In genomic region chr3:146318987-146319386, GRCm38 (mm10) we compare ENCODE assay signal across 11 mouse cellular contexts.
DNase-seq lines count a peak whose midpoint lies in the region; ATAC-seq and TF ChIP-seq lines count a peak whose summit lies in the region.
"Had no signal": no experiment of that assay in that cellular context is flagged by ENCODE, and none has a peak within 500 bp of the region (broad histone marks: within the 10 kb centered on the region; RNA-seq: fewer than 3 reads in every experiment).

No protein-coding gene starts in this region.

- WGBS in hindbrain, embryonic 10.5 days, result 43% methylated on average over 13 of the region's 13 CpGs
- WGBS in midbrain, embryonic 13.5 days, result 9% methylated on average over 13 of the region's 13 CpGs
- WGBS in lung, adult 2 months, result 58% methylated on average over 13 of the region's 13 CpGs

- peak; percentile 88 for ATAC-seq in midbrain, embryonic 13.5 days
- ATAC-seq in erythroid progenitor cell, adult 5-6 weeks (replicated peaks; ENCODE audit: low FRiP score, poor library complexity, severe bottlenecking), result no peak
- ATAC-seq: liver, postnatal 0 days had no signal

- H3K27me3 ChIP-seq in hindbrain, embryonic 10.5 days (ENCODE audit: insufficient read depth, poor library complexity, severe bottlenecking), result peaks cover 11% of the 10 kb centered on the region; the same call in 1 of the 2 replicates
- no peaks in the 10 kb centered on the region for H3K27me3 ChIP-seq in midbrain, embryonic 13.5 days

- H3K9me3 ChIP-seq in hindbrain, embryonic 10.5 days, result no peaks in the 10 kb centered on the region
- no peaks in the 10 kb centered on the region for H3K9me3 ChIP-seq in midbrain, embryonic 13.5 days

- TF ChIP-seq CTCF in lung, adult 2 months (IDR thresholded peaks at IDR 0.05; ENCODE audit: insufficient read depth, low read length), result no peak

- DNase-seq in heart, adult 11 months, result peak; percentile 79
- DNase-seq in heart, postnatal 36 days, result no peak
- DNase-seq in brain, adult 2 months (ENCODE audit: low read depth, low spot score), result peak; percentile 69
- DNase-seq in hindbrain, embryonic 10.5 days (ENCODE audit: low spot score), result no peak
- DNase-seq in spleen, postnatal 10 days (ENCODE audit: low spot score in 2 of 2), result no peak
- no peak for DNase-seq in lung, adult 2 months
- DNase-seq: heart, postnatal 4 days; kidney, postnatal 36 days; liver, postnatal 0 days had no signal

- peak overlapping the region; percentile 36 for H3K4me2 ChIP-seq in midbrain, embryonic 13.5 days (replicated peaks)

- H3K4me3 ChIP-seq in hindbrain, embryonic 10.5 days, result no peak overlapping the region
- H3K4me3 ChIP-seq in midbrain, embryonic 13.5 days (replicated peaks), result no peak overlapping the region
- no peak overlapping the region for H3K4me3 ChIP-seq in lung, adult 2 months (replicated peaks; ENCODE audit: extremely low read depth, low read depth, low read length)

- peaks cover 24% of the 10 kb centered on the region for H3K4me1 ChIP-seq in hindbrain, embryonic 10.5 days (replicated peaks)
- H3K4me1 ChIP-seq in midbrain, embryonic 13.5 days (replicated peaks), result peaks cover 20% of the 10 kb centered on the region
- no peaks in the 10 kb centered on the region for H3K4me1 ChIP-seq in lung, adult 2 months (ENCODE audit: control insufficient read depth, insufficient read depth, low read length)

- peak overlapping the region; percentile 66 for H3K27ac ChIP-seq in hindbrain, embryonic 10.5 days
- peak overlapping the region; percentile 76 for H3K27ac ChIP-seq in midbrain, embryonic 13.5 days

- H3K9ac ChIP-seq in midbrain, embryonic 13.5 days (replicated peaks), result peak overlapping the region; percentile 30; the same call in 1 of the 2 replicates
- H3K9ac ChIP-seq: liver, postnatal 0 days had no signal

- no peak for TF ChIP-seq POLR2A in lung, adult 2 months (IDR thresholded peaks at IDR 0.05; ENCODE audit: borderline replicate concordance, extremely low read depth, low read depth, low read length)

- no peaks in the 10 kb centered on the region for H3K36me3 ChIP-seq in hindbrain, embryonic 10.5 days
- no peaks in the 10 kb centered on the region for H3K36me3 ChIP-seq in midbrain, embryonic 13.5 days

- intact Hi-C loops in heart, postnatal 36 days (cut with DNase I), result no loop called here

Comparison
In these comparisons a context has a peak if more than half of its experiments do, and no peak if none do; other contexts are left out.
1. DNase-seq: peak in heart, adult 11 months (single experiment) and brain, adult 2 months (single experiment); none in heart, postnatal 36 days (0 of 2), hindbrain, embryonic 10.5 days (single experiment), spleen, postnatal 10 days (0 of 2) and lung, adult 2 months (single experiment).